Mouse (Mus musculus) embryo, embryonic 10.5 days (tissue): ENCODE data around the gene Trmt2a.

Experiments
- DNase-seq: peaks from one replicate; pipeline ENCODE4 v3.0.0-alpha.2; 2015; ENCODE audit warnings: low spot score

Gene Trmt2a

GRCm38 (mm10) chr16:18248433-18249363, at the start of gene Trmt2a, which contains the start of gene Ranbp1:
Trmt2a (plus strand) TSS chr16:18248679.
Ranbp1 (minus strand) TSS chr16:18248732.
- peak; percentile 100 for DNase-seq

- no peak for DNase-seq
These were observed 48.4 kb upstream of the Trmt2a start for GRCm38 (mm10) chr16:18200062-18200461.

- no peak for DNase-seq
These were observed 46.9 kb upstream of the Trmt2a start for GRCm38 (mm10) chr16:18201620-18202019.

GRCm38 (mm10) chr16:18202061-18202460, 46.4 kb upstream of the Trmt2a start:
- no peak for DNase-seq

GRCm38 (mm10) chr16:18203430-18204091, 44.9 kb upstream of the Trmt2a start:
- peak; percentile 21 for DNase-seq

GRCm38 (mm10) chr16:18210701-18211416, 37.6 kb upstream of the Trmt2a start:
- DNase-seq: peak; percentile 81

- peak; percentile 88 for DNase-seq
These were observed 36.9 kb upstream of the Trmt2a start for GRCm38 (mm10) chr16:18211417-18212171.

GRCm38 (mm10) chr16:18213689-18214088, 34.8 kb upstream of the Trmt2a start:
- DNase-seq: peak; percentile 95

GRCm38 (mm10) chr16:18214858-18215257, 33.6 kb upstream of the Trmt2a start:
- DNase-seq: no peak

- no peak for DNase-seq
These were observed 30.9 kb upstream of the Trmt2a start, which contains the start of gene Ccdc188 for GRCm38 (mm10) chr16:18217579-18217978. Ccdc188 (plus strand) TSS chr16:18217879.

- no peak for DNase-seq
These were observed 29.9 kb upstream of the Trmt2a start for GRCm38 (mm10) chr16:18218580-18218996.

- DNase-seq: peak; percentile 42
These were observed 28.5 kb upstream of the Trmt2a start for GRCm38 (mm10) chr16:18220001-18220400.

GRCm38 (mm10) chr16:18220856-18221542, 27.5 kb upstream of the Trmt2a start:
- DNase-seq: no peak

- no peak for DNase-seq
These were observed 27.0 kb upstream of the Trmt2a start for GRCm38 (mm10) chr16:18221543-18221898.

GRCm38 (mm10) chr16:18222188-18222587, 26.3 kb upstream of the Trmt2a start:
- DNase-seq: no peak

GRCm38 (mm10) chr16:18227187-18227586, 21.3 kb upstream of the Trmt2a start:
- no peak for DNase-seq

GRCm38 (mm10) chr16:18227897-18228422, 20.5 kb upstream of the Trmt2a start:
- DNase-seq: no peak

- DNase-seq: no peak
These were observed 19.6 kb upstream of the Trmt2a start for GRCm38 (mm10) chr16:18228856-18229255.

GRCm38 (mm10) chr16:18229622-18230021, 18.9 kb upstream of the Trmt2a start:
- DNase-seq: no peak

- no peak for DNase-seq
These were observed 17.9 kb upstream of the Trmt2a start for GRCm38 (mm10) chr16:18230617-18231016.

GRCm38 (mm10) chr16:18231047-18231446, 17.4 kb upstream of the Trmt2a start:
- no peak for DNase-seq
